In genomic region chr19:55808304-55808703, GRCm38 (mm10) we compare ENCODE assay signal across 27 mouse cellular contexts.
"Had no signal": no experiment of that assay in that cellular context is flagged by ENCODE, and none has a peak within 500 bp of the region (broad histone marks: within the 10 kb centered on the region; RNA-seq: fewer than 3 reads in every experiment).

No protein-coding gene starts in this region.

- H3K4me2 ChIP-seq: heart, embryonic 11.5 days; heart, embryonic 13.5 days; heart, embryonic 15.5 days; hindbrain, embryonic 13.5 days; hindbrain, embryonic 15.5 days; liver, embryonic 11.5 days had no signal

- H3K4me3 ChIP-seq: heart, adult 2 months; heart, embryonic 13.5 days; heart, embryonic 15.5 days; hindbrain, embryonic 13.5 days; hindbrain, embryonic 15.5 days; kidney, embryonic 15.5 days; limb, embryonic 12.5 days had no signal

- DNase-seq: gastrocnemius, adult 2 months; gastrocnemius, postnatal 10 days; gastrocnemius, postnatal 25 days; heart, adult 11 months; heart, adult 2 months; heart, postnatal 14 days; heart, postnatal 36 days; kidney, adult 11 months; kidney, adult 2 months; kidney, adult 9 months; kidney, postnatal 14 days; kidney, postnatal 36 days; layer of hippocampus, adult 9-11 months; layer of hippocampus, postnatal 36 days; left cerebral cortex, postnatal 4 days had no signal

- H3K9me3 ChIP-seq: heart, embryonic 13.5 days; heart, embryonic 15.5 days; hindbrain, embryonic 13.5 days; hindbrain, embryonic 15.5 days; kidney, embryonic 15.5 days; limb, embryonic 12.5 days had no signal

- ATAC-seq: hindbrain, postnatal 0 days; intestine, embryonic 16.5 days had no signal

- H3K36me3 ChIP-seq: heart, embryonic 15.5 days; hindbrain, embryonic 13.5 days; hindbrain, embryonic 15.5 days; kidney, embryonic 15.5 days had no signal

- H3K27me3 ChIP-seq: heart, embryonic 13.5 days; heart, embryonic 15.5 days; hindbrain, embryonic 13.5 days; hindbrain, embryonic 15.5 days; kidney, embryonic 15.5 days had no signal

- H3K27ac ChIP-seq: heart, adult 2 months; heart, embryonic 13.5 days; heart, embryonic 15.5 days; hindbrain, embryonic 13.5 days; hindbrain, embryonic 15.5 days; hindbrain, postnatal 0 days; kidney, postnatal 0 days; liver, embryonic 14.5 days had no signal

- H3K9ac ChIP-seq: heart, embryonic 13.5 days; heart, embryonic 15.5 days; hindbrain, embryonic 13.5 days; hindbrain, embryonic 15.5 days; kidney, embryonic 15.5 days; limb, embryonic 12.5 days; liver, embryonic 14.5 days had no signal
